Mouse (Mus musculus) thymus, adult 2 months (tissue): ENCODE measurements around the gene Idh1.

ENCODE experiments used
- CTCF ChIP-seq: fragments of 200-500 bp; IDR thresholded peaks from 2 replicates; pipeline ENCODE4 v1.5.1; 2012; ENCODE audit warnings: mild to moderate bottlenecking, control low read depth, low read length, moderate library complexity, borderline replicate concordance; ENCODE audit not compliant: control insufficient read depth, poor library complexity, insufficient read depth; ENCODE audit errors: extremely low read depth
- POLR2A ChIP-seq: fragments of 200-500 bp; IDR thresholded peaks from 2 replicates; pipeline ENCODE4 v1.6.1; 2012; ENCODE audit warnings: mild to moderate bottlenecking, low read length, control low read depth, moderate library complexity; ENCODE audit not compliant: control insufficient read depth, poor library complexity, insufficient read depth; ENCODE audit errors: extremely low read depth

GRCm38 (mm10) chr1:65187074-65187430 is 752 bp upstream of the Idh1 start:
- TF ChIP-seq CTCF = no peak
- no peak for TF ChIP-seq POLR2A
